Mouse (Mus musculus) C2C12 (cell line): ENCODE results near the gene Sult2a3. TPM values are rescaled to one million over a fixed set of nuclear protein-coding genes. Genes with fewer than 3 reads are reported as not detected.
"Not testable (repeated sequence)": the region's sequence is repeated elsewhere in the genome, so short reads cannot be mapped to it uniquely, and the experiment has no call there.

Source experiments
- H3K27me3 ChIP-seq: one replicate; pipeline ENCODE4 v1.6.1; 2011; ENCODE audit not compliant: control insufficient read depth, insufficient read depth, insufficient read length
- H3K36me3 ChIP-seq: one replicate; pipeline ENCODE4 v1.6.1; 2011; ENCODE audit not compliant: control insufficient read depth, insufficient read depth
- H3K4me3 ChIP-seq: one replicate; pipeline ENCODE4 v1.5.1; 2011; ENCODE audit warnings: mild to moderate bottlenecking, control low read depth; ENCODE audit not compliant: poor library complexity, insufficient read depth, severe bottlenecking
- H3K79me2 ChIP-seq: one replicate; pipeline ENCODE4 v1.6.1; 2011; ENCODE audit not compliant: control insufficient read depth, insufficient read depth
- H3K79me3 ChIP-seq: one replicate; pipeline ENCODE4 v1.6.1; 2011; ENCODE audit warnings: low read depth, control low read depth
- H3ac ChIP-seq: one replicate; pipeline ENCODE3; 2011; ENCODE audit warnings: low read depth; ENCODE audit not compliant: control insufficient read depth, insufficient read length
- CEBPB ChIP-seq: IDR thresholded peaks from one replicate; pipeline ENCODE4 v1.6.1; 2011; ENCODE audit warnings: low read depth, mild to moderate bottlenecking, control low read depth, moderate library complexity
- CTCF ChIP-seq: IDR thresholded peaks from one replicate; pipeline ENCODE4 v1.5.1; 2011; ENCODE audit not compliant: control insufficient read depth, insufficient read depth, insufficient read length
- FOSL1 ChIP-seq: IDR thresholded peaks from one replicate; pipeline ENCODE4 v1.8.0; 2011; ENCODE audit warnings: mild to moderate bottlenecking, low read length; ENCODE audit not compliant: poor library complexity, insufficient read depth, severe bottlenecking
- MAX ChIP-seq: IDR thresholded peaks from one replicate; pipeline ENCODE4 v1.6.1; 2011; ENCODE audit warnings: mild to moderate bottlenecking, control low read depth
- MYOD1 ChIP-seq: IDR thresholded peaks from one replicate; pipeline ENCODE4 v1.6.1; 2011; ENCODE audit warnings: low read depth; ENCODE audit not compliant: control insufficient read depth, insufficient read length
- MYOG ChIP-seq: IDR thresholded peaks from one replicate; pipeline ENCODE4 v1.6.1; 2011; ENCODE audit not compliant: control insufficient read depth, insufficient read length; ENCODE audit errors: extremely low read depth
- USF1 ChIP-seq: IDR thresholded peaks from one replicate; pipeline ENCODE4 v1.6.1; 2011; ENCODE audit warnings: low read depth, mild to moderate bottlenecking, control low read depth, moderate library complexity
- long read RNA-seq, 2 experiments: library from polyadenylated mRNA; unstranded; transcript quantifications; one replicate each; pipeline ENCODE4 v2.0.0; 2019 to 2020
- polyA plus RNA-seq: library from polyadenylated mRNA; unstranded; fragments of >200 nt; fragmentation: generic; extraction: Trizol; gene quantifications from one replicate; pipeline ENCODE4 v1.2.1, GENCODE M21; 2012; ENCODE audit warnings: missing spikeins

The Sult2a3 gene
- polyA plus RNA-seq, result not detected
- long read RNA-seq, experiment 1, result 0 reads
- long read RNA-seq, experiment 2, result 0 reads

GRCm38 (mm10) chr7:14122944-14123343, at the start of gene Sult2a3:
TSS of gene Sult2a3 (minus strand) at chr7:14123044.
- Histone ChIP-seq H3K79me2 (no peaks in the 10 kb centered on the region), H3K36me3 (no peaks in the 10 kb centered on the region), H3ac (no peak within 1 kb of the TSS), H3K79me3 (no peaks in the 10 kb centered on the region), H3K27me3 (no peaks in the 10 kb centered on the region), H3K4me3 (no peak within 1 kb of the TSS)
- TF ChIP-seq FOSL1 (no peak), CTCF (no peak), USF1 (no peak), MYOG (no peak), CEBPB (no peak), MYOD1 (no peak), MAX (no peak)

GRCm38 (mm10) chr7:14120436-14120835, 2.4 kb downstream of the Sult2a3 start:
- H3K79me2 ChIP-seq, result no peaks in the 10 kb centered on the region
- no peak overlapping the region for H3ac ChIP-seq
- no peaks in the 10 kb centered on the region for H3K36me3 ChIP-seq
- H3K79me3 ChIP-seq, result no peaks in the 10 kb centered on the region
- TF ChIP-seq MYOD1 (no peak), FOSL1 (no peak), USF1 (no peak), MAX (no peak), CEBPB (no peak), CTCF (no peak), MYOG (no peak)
- H3K27me3 ChIP-seq, result no peaks in the 10 kb centered on the region
- no peak overlapping the region for H3K4me3 ChIP-seq

GRCm38 (mm10) chr7:14119865-14120264, 3.0 kb downstream of the Sult2a3 start:
- not testable (repeated sequence) for H3K4me3 ChIP-seq, H3K36me3 ChIP-seq, H3ac ChIP-seq, H3K27me3 ChIP-seq, H3K79me3 ChIP-seq, H3K79me2 ChIP-seq

GRCm38 (mm10) chr7:14116761-14117160, 6.1 kb downstream of the Sult2a3 start:
- no peaks in the 10 kb centered on the region for H3K36me3 ChIP-seq
- no peaks in the 10 kb centered on the region for H3K79me2 ChIP-seq
- no peak overlapping the region for H3K4me3 ChIP-seq
- H3K27me3 ChIP-seq, result no peaks in the 10 kb centered on the region
- H3ac ChIP-seq, result no peak overlapping the region
- no peaks in the 10 kb centered on the region for H3K79me3 ChIP-seq
- TF ChIP-seq MAX (no peak), MYOG (no peak), MYOD1 (no peak), FOSL1 (no peak), USF1 (no peak), CEBPB (no peak), CTCF (no peak)

- H3K36me3 ChIP-seq, H3K4me3 ChIP-seq, H3K27me3 ChIP-seq, H3ac ChIP-seq, H3K79me2 ChIP-seq, H3K79me3 ChIP-seq: not testable (repeated sequence)
These were observed 8.4 kb downstream of the Sult2a3 start for GRCm38 (mm10) chr7:14114471-14114870.

GRCm38 (mm10) chr7:14047821-14048220, 75.0 kb downstream of the Sult2a3 start:
- not testable (repeated sequence) for H3K79me2 ChIP-seq, H3K4me3 ChIP-seq, H3ac ChIP-seq, H3K79me3 ChIP-seq, H3K36me3 ChIP-seq, H3K27me3 ChIP-seq

- not testable (repeated sequence) for H3K36me3 ChIP-seq, H3K79me2 ChIP-seq
These were observed 92.0 kb downstream of the Sult2a3 start for GRCm38 (mm10) chr7:14030831-14031230.

More at GRCm38 (mm10) chr7:14030831-14031230, 92.0 kb downstream of the Sult2a3 start:
- H3K27me3 ChIP-seq, H3K4me3 ChIP-seq, H3ac ChIP-seq, H3K79me3 ChIP-seq: not testable (repeated sequence)

Other genes with a start within 250 kb of the Sult2a3 start
- gene Sult2a4, start 133.4 kb downstream of the Sult2a3 start, polyA plus RNA-seq, result not detected
- not detected for gene Sult2a6, start 131.8 kb upstream of the Sult2a3 start, polyA plus RNA-seq
- gene Obox8, start 210.5 kb upstream of the Sult2a3 start, polyA plus RNA-seq, result not detected